Mouse (Mus musculus): Measurements from ENCODE around the gene Vsig10l. TPM values are rescaled to one million over a fixed set of nuclear protein-coding genes. Genes with fewer than 3 reads are reported as not detected.

Vsig10l gene
- polyA plus RNA-seq, 1 experiment from 2014 or later: 17.7 TPM

DNA sequence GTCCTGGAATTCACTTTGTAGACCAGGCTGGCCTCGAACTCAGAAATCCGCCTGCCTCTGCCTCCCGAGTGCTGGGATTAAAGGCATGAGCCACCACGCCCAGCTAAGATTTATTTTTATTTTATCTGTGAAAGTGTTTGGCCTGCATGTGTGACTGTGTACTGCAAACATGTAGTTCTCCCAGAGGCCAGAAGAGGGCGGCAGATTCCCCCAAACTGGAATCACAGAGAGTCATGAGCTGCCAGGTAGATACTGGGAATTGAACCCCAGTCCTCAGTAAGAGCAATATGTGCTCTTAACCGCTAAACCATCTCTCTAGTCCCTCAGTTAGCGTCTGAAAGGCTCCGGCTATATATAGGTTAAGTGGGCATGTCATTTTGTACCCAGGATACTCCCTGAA is 7.4 kb downstream of the Vsig10l start:
- WGBS: 44% methylated on average over 8 of the region's 8 CpGs
- Histone ChIP-seq H3K4me3 (replicated peaks; ENCODE audit: low read length) (no peak overlapping the region), H3K9ac (ENCODE audit: low read length) (no peak overlapping the region), H3K36me3 (ENCODE audit: control insufficient read depth, insufficient read depth, low read length) (no peaks in the 10 kb centered on the region), H3K27me3 (ENCODE audit: control insufficient read depth, insufficient read depth, low read length) (peaks cover 3% of the 10 kb centered on the region; the same call in 1 of the 2 replicates), H3K9me3 (replicated peaks; ENCODE audit: control insufficient read depth, low read length) (no peaks in the 10 kb centered on the region), H3K27ac (ENCODE audit: low read length) (no peak overlapping the region), H3K4me2 (ENCODE audit: low read depth, low read length) (no peak overlapping the region), H3K4me1 (ENCODE audit: control insufficient read depth, insufficient read depth, low read length) (0 out of 2 replicates have a peak, but pooled peaks cover 2% of the 10 kb centered on the region)
- no peak for ATAC-seq (ENCODE audit: insufficient read depth, low FRiP score)

DNA sequence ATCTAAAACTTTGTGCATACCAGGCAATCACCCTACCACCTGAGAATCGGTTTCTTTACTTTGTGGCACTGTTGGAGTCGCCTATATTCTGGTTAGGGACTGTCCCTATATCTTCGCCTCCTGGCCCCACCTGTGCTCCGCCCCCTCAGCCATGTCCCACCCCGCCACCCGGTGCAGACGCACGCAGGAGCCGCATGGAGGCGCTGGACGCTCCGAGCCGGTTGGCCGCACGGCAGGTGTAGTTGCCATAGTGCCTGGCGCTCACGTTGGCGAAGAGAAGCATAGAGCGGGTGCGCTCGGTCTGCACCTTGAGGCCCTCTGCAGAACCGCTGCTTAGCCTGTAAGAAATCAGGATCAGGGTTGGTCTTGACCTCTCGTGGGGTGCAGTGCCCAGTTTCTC is 12.8 kb downstream of the Vsig10l start:
- no peaks in the 10 kb centered on the region for H3K9me3 ChIP-seq (replicated peaks; ENCODE audit: control insufficient read depth, low read length)
- WGBS: 14% methylated on average over 23 of the region's 23 CpGs
- H3K36me3 ChIP-seq (ENCODE audit: control insufficient read depth, insufficient read depth, low read length): no peaks in the 10 kb centered on the region
- H3K27ac ChIP-seq (ENCODE audit: low read length): no peak overlapping the region
- ATAC-seq (ENCODE audit: insufficient read depth, low FRiP score): no peak
- H3K9ac ChIP-seq (ENCODE audit: low read length): no peak overlapping the region
- H3K4me3 ChIP-seq (replicated peaks; ENCODE audit: low read length): no peak overlapping the region
- H3K4me2 ChIP-seq (ENCODE audit: low read depth, low read length): no peak overlapping the region
- H3K27me3 ChIP-seq (ENCODE audit: control insufficient read depth, insufficient read depth, low read length): peaks cover 30% of the 10 kb centered on the region
- no peaks in the 10 kb centered on the region for H3K4me1 ChIP-seq (ENCODE audit: control insufficient read depth, insufficient read depth, low read length)

DNA sequence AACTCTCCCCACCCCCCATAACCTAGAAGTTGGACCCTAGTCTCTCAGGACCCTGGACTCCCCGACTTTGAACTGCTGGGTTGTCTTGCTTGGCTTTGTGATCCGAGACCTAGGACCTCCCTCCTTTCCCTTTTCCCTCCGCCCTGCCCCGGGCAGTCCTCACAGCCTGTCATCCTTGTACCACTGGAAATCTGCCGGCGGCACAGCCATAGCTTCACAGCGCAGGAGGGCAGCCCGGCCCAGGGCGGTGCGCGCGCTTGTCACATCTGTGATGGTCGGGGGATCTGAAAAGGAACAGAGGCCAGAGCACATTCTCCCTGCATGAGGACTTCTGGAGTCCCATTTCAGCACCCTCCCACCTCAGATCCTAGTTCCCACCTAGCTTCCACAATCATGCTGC is 13.4 kb downstream of the Vsig10l start:
- H3K9ac ChIP-seq (ENCODE audit: low read length): no peak overlapping the region
- 9% methylated on average over 13 of the region's 13 CpGs for WGBS
- H3K27me3 ChIP-seq (ENCODE audit: control insufficient read depth, insufficient read depth, low read length): peaks cover 30% of the 10 kb centered on the region
- no peaks in the 10 kb centered on the region for H3K9me3 ChIP-seq (replicated peaks; ENCODE audit: control insufficient read depth, low read length)
- no peak overlapping the region for H3K4me3 ChIP-seq (replicated peaks; ENCODE audit: low read length)
- no peak for ATAC-seq (ENCODE audit: insufficient read depth, low FRiP score)
- H3K27ac ChIP-seq (ENCODE audit: low read length): no peak overlapping the region
- no peak overlapping the region for H3K4me2 ChIP-seq (ENCODE audit: low read depth, low read length)
- no peaks in the 10 kb centered on the region for H3K4me1 ChIP-seq (ENCODE audit: control insufficient read depth, insufficient read depth, low read length)
- H3K36me3 ChIP-seq (ENCODE audit: control insufficient read depth, insufficient read depth, low read length): no peaks in the 10 kb centered on the region

DNA sequence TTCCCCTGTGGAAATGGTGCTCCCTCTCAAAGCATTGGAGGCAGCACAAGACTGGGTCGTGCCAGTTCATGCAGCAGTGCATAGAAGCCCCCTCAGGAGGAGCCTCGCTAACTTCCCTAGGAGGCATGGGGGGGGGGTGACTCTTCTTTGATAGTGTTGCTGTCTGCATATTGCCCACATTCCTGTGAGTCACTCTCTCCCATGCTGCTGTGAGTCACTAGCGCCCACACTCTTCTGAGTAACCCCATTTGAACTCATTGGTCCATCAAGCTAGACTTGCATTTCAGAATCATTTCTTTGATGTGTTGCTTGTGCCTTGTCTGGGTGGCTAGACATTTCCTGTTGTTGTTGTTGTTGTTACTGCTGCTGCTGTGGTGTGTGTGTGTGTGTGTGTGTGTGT is 18.2 kb downstream of the Vsig10l start:
- Histone ChIP-seq H3K27ac (ENCODE audit: low read length) (no peak overlapping the region), H3K9ac (ENCODE audit: low read length) (no peak overlapping the region), H3K4me3 (replicated peaks; ENCODE audit: low read length) (no peak overlapping the region), H3K36me3 (ENCODE audit: control insufficient read depth, insufficient read depth, low read length) (no peaks in the 10 kb centered on the region), H3K4me1 (ENCODE audit: control insufficient read depth, insufficient read depth, low read length) (no peaks in the 10 kb centered on the region), H3K27me3 (ENCODE audit: control insufficient read depth, insufficient read depth, low read length) (peaks cover 19% of the 10 kb centered on the region), H3K9me3 (replicated peaks; ENCODE audit: control insufficient read depth, low read length) (no peaks in the 10 kb centered on the region), H3K4me2 (ENCODE audit: low read depth, low read length) (no peak overlapping the region)
- 61% methylated on average over 3 of the region's 3 CpGs for WGBS
- no peak for ATAC-seq (ENCODE audit: insufficient read depth, low FRiP score)

DNA sequence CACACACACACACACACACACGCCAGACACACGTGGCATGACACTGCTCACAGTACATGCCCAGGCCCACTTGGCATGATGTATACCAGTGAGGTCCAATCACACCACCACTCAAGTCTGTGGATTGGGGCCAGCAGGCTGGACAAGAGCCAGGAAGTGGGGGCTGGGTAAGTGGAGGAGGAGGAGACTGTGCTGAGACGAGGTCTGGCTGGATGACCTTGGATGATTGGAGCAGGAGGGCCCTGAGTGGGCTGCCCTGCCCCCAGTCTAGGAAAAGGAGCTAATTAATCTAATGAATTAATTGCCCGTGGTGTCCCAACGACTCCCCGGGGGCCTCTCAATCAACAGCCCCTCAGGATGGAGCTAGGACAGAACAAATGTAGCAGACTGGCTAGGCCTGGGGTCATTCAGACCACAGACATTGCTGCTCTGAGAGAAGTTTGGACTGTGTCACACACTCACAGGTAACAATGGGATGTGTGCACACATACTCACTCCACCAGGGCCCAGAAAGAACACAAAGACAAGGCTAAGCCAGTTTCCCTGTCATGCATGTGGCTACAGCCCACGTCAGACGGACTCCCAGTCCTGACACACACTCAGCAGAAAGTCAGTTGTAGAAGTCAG is 19.3 kb downstream of the Vsig10l start:
- Histone ChIP-seq H3K9ac (ENCODE audit: low read length) (no peak overlapping the region), H3K4me3 (replicated peaks; ENCODE audit: low read length) (no peak overlapping the region), H3K27ac (ENCODE audit: low read length) (no peak overlapping the region), H3K27me3 (ENCODE audit: control insufficient read depth, insufficient read depth, low read length) (peaks cover 9% of the 10 kb centered on the region; the same call in 1 of the 2 replicates), H3K4me2 (ENCODE audit: low read depth, low read length) (no peak overlapping the region), H3K4me1 (ENCODE audit: control insufficient read depth, insufficient read depth, low read length) (no peaks in the 10 kb centered on the region), H3K36me3 (ENCODE audit: control insufficient read depth, insufficient read depth, low read length) (no peaks in the 10 kb centered on the region), H3K9me3 (replicated peaks; ENCODE audit: control insufficient read depth, low read length) (no peaks in the 10 kb centered on the region)
- 0 out of 2 replicates have a peak, but pooled peaks have one; percentile 31 for ATAC-seq (ENCODE audit: insufficient read depth, low FRiP score)
- 59% methylated on average over 8 of the region's 8 CpGs for WGBS

DNA sequence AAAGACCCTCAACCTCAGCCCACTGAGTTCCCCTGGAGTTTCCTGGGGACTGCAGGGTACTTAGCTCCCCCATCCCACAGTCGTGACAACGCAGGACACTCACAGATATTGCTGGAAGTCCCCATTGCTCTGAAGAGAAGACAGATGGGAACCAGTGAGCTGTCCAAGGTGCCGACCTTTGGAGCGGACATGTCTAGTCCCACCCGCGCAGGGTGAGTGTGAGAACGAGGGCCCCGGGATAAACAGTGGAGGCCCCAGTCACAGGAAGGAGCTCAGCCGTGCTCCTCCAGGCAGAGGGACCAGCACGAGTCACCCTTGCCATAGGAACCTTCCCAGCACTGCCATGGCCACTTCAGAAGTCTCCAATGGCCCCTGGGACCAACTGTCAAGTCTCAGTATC is 20.3 kb downstream of the Vsig10l start:
- Histone ChIP-seq H3K27me3 (ENCODE audit: control insufficient read depth, insufficient read depth, low read length) (0 out of 2 replicates have a peak, but pooled peaks cover 3% of the 10 kb centered on the region), H3K4me2 (ENCODE audit: low read depth, low read length) (no peak overlapping the region), H3K9me3 (replicated peaks; ENCODE audit: control insufficient read depth, low read length) (no peaks in the 10 kb centered on the region), H3K9ac (ENCODE audit: low read length) (no peak overlapping the region), H3K27ac (ENCODE audit: low read length) (no peak overlapping the region), H3K4me3 (replicated peaks; ENCODE audit: low read length) (no peak overlapping the region), H3K4me1 (ENCODE audit: control insufficient read depth, insufficient read depth, low read length) (no peaks in the 10 kb centered on the region), H3K36me3 (ENCODE audit: control insufficient read depth, insufficient read depth, low read length) (no peaks in the 10 kb centered on the region)
- no peak for ATAC-seq (ENCODE audit: insufficient read depth, low FRiP score)
- 9% methylated on average over 10 of the region's 10 CpGs for WGBS

DNA sequence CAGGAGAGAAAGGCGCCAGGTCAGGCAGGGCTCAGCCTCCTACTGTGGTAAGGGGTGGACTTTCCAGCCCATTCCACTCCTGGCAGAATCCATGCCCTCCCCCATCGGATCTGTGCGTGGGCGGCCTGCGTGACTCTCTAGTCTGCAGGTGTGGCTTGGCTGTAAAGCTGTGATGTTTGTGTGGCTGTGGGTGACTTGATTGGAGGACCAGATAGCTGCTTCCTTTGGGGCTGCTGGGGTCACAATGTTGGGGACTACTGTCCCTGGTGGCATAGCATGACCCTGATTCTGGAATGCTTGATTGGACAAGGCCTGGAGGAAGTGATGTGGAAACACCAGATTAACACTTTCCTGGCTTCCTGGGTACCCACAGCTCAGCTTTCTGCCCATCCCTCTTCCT is 25.7 kb downstream of the Vsig10l start:
- no peaks in the 10 kb centered on the region for H3K9me3 ChIP-seq (replicated peaks; ENCODE audit: control insufficient read depth, low read length)
- WGBS: 37% methylated on average over 5 of the region's 5 CpGs
- H3K4me2 ChIP-seq (ENCODE audit: low read depth, low read length): no peak overlapping the region
- H3K9ac ChIP-seq (ENCODE audit: low read length): no peak overlapping the region
- ATAC-seq (ENCODE audit: insufficient read depth, low FRiP score): no peak
- no peak overlapping the region for H3K27ac ChIP-seq (ENCODE audit: low read length)
- no peaks in the 10 kb centered on the region for H3K36me3 ChIP-seq (ENCODE audit: control insufficient read depth, insufficient read depth, low read length)
- no peak overlapping the region for H3K4me3 ChIP-seq (replicated peaks; ENCODE audit: low read length)
- H3K4me1 ChIP-seq (ENCODE audit: control insufficient read depth, insufficient read depth, low read length): no peaks in the 10 kb centered on the region; the same call in 1 of the 2 replicates
- H3K27me3 ChIP-seq (ENCODE audit: control insufficient read depth, insufficient read depth, low read length): no peaks in the 10 kb centered on the region

DNA sequence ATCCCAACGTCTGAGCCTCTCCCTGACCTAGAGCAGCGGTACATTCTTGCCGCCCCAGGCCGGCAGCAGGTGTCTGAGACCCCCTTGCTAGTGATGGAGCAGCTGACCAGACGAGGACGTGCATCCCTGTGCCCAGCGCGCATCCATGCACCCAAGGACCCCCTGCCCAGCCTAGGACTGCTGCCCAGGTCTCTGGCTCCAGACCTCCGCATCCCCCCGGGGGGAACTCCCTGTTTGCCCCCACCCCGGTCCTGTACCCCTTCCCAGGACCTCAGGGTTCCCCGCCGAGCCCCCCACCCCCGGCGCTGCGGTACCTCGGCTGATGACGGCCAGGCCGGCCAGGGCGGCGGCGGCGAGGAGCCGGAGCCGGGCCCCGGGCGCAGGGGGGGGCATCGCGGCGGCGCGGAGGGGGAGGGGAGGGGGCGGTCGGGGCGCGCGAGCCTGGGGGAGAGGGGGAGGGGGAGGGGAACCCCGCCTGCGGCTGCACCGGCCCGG is 26.7 kb downstream of the Vsig10l start, which contains the start of gene Iglon5:
Gene Iglon5, minus strand, starts transcription at position 445 of the 495 bp plus-strand sequence.
- H3K4me3 ChIP-seq (replicated peaks; ENCODE audit: low read length): peak within 1 kb of the TSS; percentile 48
- H3K27me3 ChIP-seq (ENCODE audit: control insufficient read depth, insufficient read depth, low read length): no peaks in the 10 kb centered on the region
- H3K4me1 ChIP-seq (ENCODE audit: control insufficient read depth, insufficient read depth, low read length): no peaks in the 10 kb centered on the region; the same call in 1 of the 2 replicates
- 0 out of 2 replicates have a peak, but pooled peaks have one; percentile 23 for ATAC-seq (ENCODE audit: insufficient read depth, low FRiP score)
- 3% methylated on average over 19 of the region's 41 CpGs for WGBS
- H3K9me3 ChIP-seq (replicated peaks; ENCODE audit: control insufficient read depth, low read length): no peaks in the 10 kb centered on the region
- peak within 1 kb of the TSS; percentile 67 for H3K4me2 ChIP-seq (ENCODE audit: low read depth, low read length)
- no peak within 1 kb of the TSS for H3K27ac ChIP-seq (ENCODE audit: low read length)
- peak within 1 kb of the TSS; percentile 68 for H3K9ac ChIP-seq (ENCODE audit: low read length)
- no peaks in the 10 kb centered on the region for H3K36me3 ChIP-seq (ENCODE audit: control insufficient read depth, insufficient read depth, low read length)

DNA sequence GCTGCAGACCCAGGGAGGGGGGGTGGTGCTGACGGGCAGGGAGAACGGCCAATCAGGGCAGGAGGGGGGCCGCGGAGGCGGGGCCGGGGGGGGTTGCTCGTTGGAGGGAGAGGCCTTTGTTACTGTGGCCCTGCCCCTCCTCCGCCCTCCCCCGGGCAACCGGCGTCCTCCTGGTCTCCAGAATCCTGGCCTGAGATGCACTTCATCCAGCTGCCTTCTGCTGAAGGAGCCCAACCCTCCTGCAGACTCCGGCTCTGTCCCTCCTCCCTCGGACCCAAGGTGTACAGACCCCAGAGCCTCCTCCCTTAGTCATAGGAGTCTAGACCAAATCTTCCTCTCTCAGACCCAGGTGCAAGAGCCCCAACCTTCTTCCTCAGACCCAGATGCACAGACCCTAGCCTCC is 27.2 kb downstream of the Vsig10l start:
- H3K4me1 ChIP-seq (ENCODE audit: control insufficient read depth, insufficient read depth, low read length): no peaks in the 10 kb centered on the region; the same call in 1 of the 2 replicates
- peak overlapping the region; percentile 67 for H3K4me2 ChIP-seq (ENCODE audit: low read depth, low read length)
- WGBS: 2% methylated on average over 13 of the region's 13 CpGs
- no peaks in the 10 kb centered on the region for H3K9me3 ChIP-seq (replicated peaks; ENCODE audit: control insufficient read depth, low read length)
- H3K27ac ChIP-seq (ENCODE audit: low read length): no peak overlapping the region
- no peaks in the 10 kb centered on the region; the same call in 1 of the 2 replicates for H3K27me3 ChIP-seq (ENCODE audit: control insufficient read depth, insufficient read depth, low read length)
- peak; percentile 79 for ATAC-seq (ENCODE audit: insufficient read depth, low FRiP score)
- H3K9ac ChIP-seq (ENCODE audit: low read length): peak overlapping the region; percentile 68
- H3K36me3 ChIP-seq (ENCODE audit: control insufficient read depth, insufficient read depth, low read length): no peaks in the 10 kb centered on the region
- H3K4me3 ChIP-seq (replicated peaks; ENCODE audit: low read length): peak overlapping the region; percentile 48
